Mouse (Mus musculus): ENCODE results near the gene Cep85l.

The Cep85l gene

GRCm38 (mm10) chr10:53379709-53380106 is at the start of gene Cep85l:
Gene Cep85l (minus strand): TSS chr10:53379947.
- peak; percentile 84 for DNase-seq (ENCODE audit: low read depth, low spot score)

GRCm38 (mm10) chr10:53428695-53429447 is 49.1 kb upstream of the Cep85l start:
- no peak for DNase-seq (ENCODE audit: low read depth, low spot score)

GRCm38 (mm10) chr10:53426524-53426923 is 46.8 kb upstream of the Cep85l start:
- DNase-seq (ENCODE audit: low read depth, low spot score): no peak

GRCm38 (mm10) chr10:53423091-53423490 is 43.3 kb upstream of the Cep85l start:
- no peak for DNase-seq (ENCODE audit: low read depth, low spot score)

GRCm38 (mm10) chr10:53422206-53422605 is 42.5 kb upstream of the Cep85l start:
- no peak for DNase-seq (ENCODE audit: low read depth, low spot score)

GRCm38 (mm10) chr10:53421613-53422012 is 41.9 kb upstream of the Cep85l start:
- DNase-seq (ENCODE audit: low read depth, low spot score): no peak

GRCm38 (mm10) chr10:53420069-53420468 is 40.3 kb upstream of the Cep85l start:
- no peak for DNase-seq (ENCODE audit: low read depth, low spot score)

- no peak for DNase-seq (ENCODE audit: low read depth, low spot score)
These were observed 39.6 kb upstream of the Cep85l start for GRCm38 (mm10) chr10:53419139-53419935.

GRCm38 (mm10) chr10:53417015-53417414 is 37.3 kb upstream of the Cep85l start:
- DNase-seq (ENCODE audit: low read depth, low spot score): no peak

GRCm38 (mm10) chr10:53416152-53416712 is 36.5 kb upstream of the Cep85l start:
- no peak for DNase-seq (ENCODE audit: low read depth, low spot score)

GRCm38 (mm10) chr10:53415252-53415651 is 35.5 kb upstream of the Cep85l start:
- no peak for DNase-seq (ENCODE audit: low read depth, low spot score)

- no peak for DNase-seq (ENCODE audit: low read depth, low spot score)
These were observed 34.6 kb upstream of the Cep85l start for GRCm38 (mm10) chr10:53414092-53415085.

- no peak for DNase-seq (ENCODE audit: low read depth, low spot score)
These were observed 33.2 kb upstream of the Cep85l start for GRCm38 (mm10) chr10:53412936-53413335.

- no peak for DNase-seq (ENCODE audit: low read depth, low spot score)
These were observed 32.4 kb upstream of the Cep85l start for GRCm38 (mm10) chr10:53412165-53412564.

GRCm38 (mm10) chr10:53410831-53411230 is 31.1 kb upstream of the Cep85l start:
- DNase-seq (ENCODE audit: low read depth, low spot score): no peak

GRCm38 (mm10) chr10:53407422-53407821 is 27.7 kb upstream of the Cep85l start:
- no peak for DNase-seq (ENCODE audit: low read depth, low spot score)

- no peak for DNase-seq (ENCODE audit: low read depth, low spot score)
These were observed 27.1 kb upstream of the Cep85l start for GRCm38 (mm10) chr10:53406845-53407244.

- DNase-seq (ENCODE audit: low read depth, low spot score): no peak
These were observed 22.5 kb upstream of the Cep85l start for GRCm38 (mm10) chr10:53402293-53402692.

GRCm38 (mm10) chr10:53399053-53399452 is 19.3 kb upstream of the Cep85l start:
- DNase-seq (ENCODE audit: low read depth, low spot score): no peak

GRCm38 (mm10) chr10:53398540-53398902 is 18.8 kb upstream of the Cep85l start:
- no peak for DNase-seq (ENCODE audit: low read depth, low spot score)

- no peak for DNase-seq (ENCODE audit: low read depth, low spot score)
These were observed 18.2 kb upstream of the Cep85l start for GRCm38 (mm10) chr10:53397846-53398539.

Measured in brain, embryonic 18.5 days (tissue).